In the genomic region with DNA sequence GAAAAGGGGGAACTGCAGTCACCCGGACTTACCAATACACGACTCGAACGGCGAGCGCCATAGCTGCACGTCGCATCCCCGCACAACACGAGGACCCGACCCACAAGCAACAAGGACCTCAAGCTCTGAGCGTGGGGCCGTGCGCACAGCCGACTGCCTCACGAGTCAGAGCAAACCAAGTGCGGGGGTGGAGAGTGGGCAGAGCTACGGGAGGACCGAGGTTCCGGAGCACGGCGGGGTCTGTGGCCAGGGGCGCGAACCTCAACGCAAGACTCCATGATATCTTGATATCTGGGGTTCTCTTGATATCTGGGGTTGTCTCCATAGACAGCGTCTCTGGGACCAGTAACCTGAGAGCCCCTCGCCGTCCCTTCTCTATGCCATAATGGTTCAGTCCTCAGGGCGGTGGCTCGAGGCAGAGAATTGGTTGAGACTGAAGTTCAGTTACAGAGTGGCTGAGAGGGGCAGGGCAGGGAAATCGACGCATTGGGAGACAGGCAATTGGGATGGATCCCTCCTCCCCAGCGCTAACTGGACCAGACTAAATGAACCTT, we compare ENCODE assay signal across 8 mouse cellular contexts. TPM values are rescaled to one million over a fixed set of nuclear protein-coding genes. Genes with fewer than 3 reads are reported as not detected.
DNase-seq lines count a peak whose midpoint lies in the region; ATAC-seq lines count a peak whose summit lies in the region.

A gene (minus strand): TSS at position 183 of the 554 bp plus-strand sequence.

- intact Hi-C loops in gastrocnemius, postnatal 14 days (cut with DNase I; ENCODE audit: low total_unique reads), result no loop called here
- intact Hi-C loops in left cerebral cortex, postnatal 10 days (cut with DNase I), result no loop called here

- ATAC-seq in inflammation-experienced regulatory T-cells, adult 6 months, result peak; percentile 95
- ATAC-seq in megakaryocyte-erythroid progenitor cell, adult 5-6 weeks (replicated peaks; ENCODE audit: low FRiP score, low TSS enrichment, poor library complexity, severe bottlenecking), result peak; percentile 93

- peak; percentile 86 for DNase-seq in adipocyte (ENCODE audit: low spot score)
- peak; percentile 96 for DNase-seq in embryo, embryonic 10 days (ENCODE audit: low spot score)
- DNase-seq in gastrocnemius, postnatal 14 days, result peak; percentile 91
- DNase-seq in left cerebral cortex, postnatal 10 days (ENCODE audit: extremely low spot score in 1 of 2, low spot score in 2 of 2), result peak; percentile 90 to 96
- peak; percentile 90 for DNase-seq in right cerebral cortex, postnatal 25 days
- peak; percentile 87 to 88 for DNase-seq in urinary bladder, postnatal 4 days (ENCODE audit: low spot score in 2 of 2)

RNA-seq across cellular contexts. Expression of the gene that starts here (rescaled TPM):
- 100 to 1,000 TPM; 759 to 773 TPM for total RNA-seq in gastrocnemius, postnatal 14 days (2021)
- 100 to 1,000 TPM; 681 to 943 (median 889) TPM for polyA plus RNA-seq in inflammation-experienced regulatory T-cells, adult 6 months (2017; shearing (Covaris generic))
- total RNA-seq in left cerebral cortex, postnatal 10 days (2021), result 1,000 to 10,000 TPM; 1,526 to 1,528 TPM
- total RNA-seq in megakaryocyte-erythroid progenitor cell, adult 5-6 weeks (2014; fragmentation: Nextera tagmentation), result 280 and 304 TPM in 2 replicates
- total RNA-seq in megakaryocyte-erythroid progenitor cell, adult 5-6 weeks (2017), result 47.7 and 76.3 TPM in 2 replicates

Comparison
In these comparisons a context has a peak if more than half of its experiments do, and no peak if none do; other contexts are left out.
1. Peak in every context shown above with its lines: DNase-seq and ATAC-seq.